Mouse (Mus musculus) sigmoid colon, adult 10 weeks (tissue): Measurements from ENCODE around the gene Igfbpl1. TPM values are rescaled to one million over a fixed set of nuclear protein-coding genes. Genes with fewer than 3 reads are reported as not detected.

Experiments used
- polyA plus RNA-seq: library from polyadenylated mRNA; stranded (reverse); fragments of 350-450 nt; fragmentation: Illumina TruSeq; extraction: RNeasy Lipid Tissue Mini Kit (QIAGEN cat#74804); gene quantifications from one replicate; pipeline ENCODE4 v1.2.3, GENCODE M21; 2014; ENCODE audit warnings: low read depth, low replicate concordance

Igfbpl1 gene
- polyA plus RNA-seq = not detected

DNA sequence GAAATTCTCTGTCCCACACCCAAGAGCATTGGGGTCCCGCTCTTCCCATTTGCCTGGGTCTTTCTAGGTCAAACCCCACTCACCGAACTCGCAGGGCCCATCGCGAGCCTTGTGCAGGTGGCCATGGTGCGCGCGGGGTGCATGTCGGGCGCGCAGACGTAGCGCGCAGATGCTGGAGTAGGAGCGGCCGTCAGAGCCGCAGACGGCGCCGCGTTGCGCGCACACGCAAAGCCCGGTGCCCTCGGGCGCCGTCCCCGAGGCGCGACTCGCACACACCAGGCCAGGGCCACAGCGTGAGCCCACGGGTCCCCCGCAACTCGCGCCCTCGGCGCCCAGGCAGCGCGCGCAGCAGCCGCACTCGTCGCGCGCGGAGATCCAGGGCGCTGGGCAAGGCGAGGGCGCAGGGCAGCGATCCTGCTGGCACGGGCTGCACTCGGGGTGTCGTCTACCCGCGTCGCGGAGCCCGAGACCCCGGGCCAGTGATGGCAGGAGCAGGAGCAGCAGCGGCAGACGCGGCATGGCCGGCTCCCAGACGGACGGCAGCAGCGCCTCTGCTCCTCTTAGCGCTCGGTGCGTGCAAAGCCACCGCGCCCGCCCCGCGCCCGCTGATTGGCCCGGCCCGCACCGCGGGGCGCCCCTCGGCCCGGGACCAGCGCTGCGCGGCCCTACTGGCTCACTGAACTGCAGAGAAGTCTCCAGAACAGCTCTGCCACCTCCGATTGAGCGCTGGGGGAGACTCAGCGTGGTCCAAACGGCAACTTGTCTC is at the start of gene Igfbpl1:
TSS of gene Igfbpl1 (minus strand) at position 649 of the 766 bp plus-strand sequence.

GRCm38 (mm10) chr4:45848109-45848824 is 21.5 kb upstream of the Igfbpl1 start, which contains the start of gene Stra6l:
TSS of gene Stra6l (plus strand) at chr4:45848664.

GRCm38 (mm10) chr4:45798964-45799363 is 27.8 kb downstream of the Igfbpl1 start, which contains the start of gene Aldh1b1:
TSS of gene Aldh1b1 (plus strand) at chr4:45799022.

Other genes starting within 250 kb of the Igfbpl1 start
- gene Aldh1b1, start 27.9 kb downstream of the Igfbpl1 start, polyA plus RNA-seq = 16.6 TPM
- gene Stra6l, start 21.7 kb upstream of the Igfbpl1 start, polyA plus RNA-seq = 15.9 TPM
- not detected for gene Ccdc180, start 63.4 kb upstream of the Igfbpl1 start, polyA plus RNA-seq
- 81.3 TPM for gene Tdrd7, start 138.4 kb upstream of the Igfbpl1 start, polyA plus RNA-seq
- gene Tmod1, start 212.0 kb upstream of the Igfbpl1 start, polyA plus RNA-seq = 5.7 TPM